Mouse (Mus musculus): ENCODE data around the gene Dll3. TPM values are rescaled to one million over a fixed set of nuclear protein-coding genes. Genes with fewer than 3 reads are reported as not detected.

The Dll3 gene
- total RNA-seq, 2 experiments from 2014 or later, result 6.9 to 8.1 TPM

GRCm38 (mm10) chr7:28311151-28311925, 9.3 kb upstream of the Dll3 start:
- DNase-seq, result no peak
- intact Hi-C loops (cut with DNase I), result no loop called here

GRCm38 (mm10) chr7:28309737-28310136, 7.7 kb upstream of the Dll3 start:
- peak; percentile 73 for DNase-seq
- intact Hi-C loops (cut with DNase I), result loop anchor here (10.0 kb wide), 1 partner anchor 125 kb away; no protein-coding TSS in a partner anchor

DNA sequence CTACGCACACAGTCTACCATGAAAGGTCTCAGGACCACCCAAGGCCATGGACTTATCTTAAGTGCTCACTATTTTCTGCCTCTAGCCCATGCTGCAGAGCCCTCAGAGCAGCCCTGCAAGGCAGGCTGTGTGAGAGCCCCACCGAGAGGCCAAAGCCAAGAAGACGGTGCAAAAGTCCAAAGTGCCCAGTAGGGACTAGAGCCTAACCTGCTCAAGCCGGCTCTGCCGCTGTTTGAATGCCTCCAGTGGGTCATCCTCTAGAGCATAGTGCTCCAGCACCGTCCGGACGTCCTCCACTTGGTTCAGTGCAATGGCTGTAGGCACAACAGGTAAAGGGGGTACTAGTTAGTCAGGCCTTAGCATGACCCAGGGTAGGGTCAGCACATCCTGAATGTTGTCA, 4.2 kb upstream of the Dll3 start:
- DNase-seq, result no peak
- intact Hi-C loops (cut with DNase I), result loop anchor here (10.0 kb wide), 1 partner anchor 121 kb away; no protein-coding TSS in a partner anchor

DNA sequence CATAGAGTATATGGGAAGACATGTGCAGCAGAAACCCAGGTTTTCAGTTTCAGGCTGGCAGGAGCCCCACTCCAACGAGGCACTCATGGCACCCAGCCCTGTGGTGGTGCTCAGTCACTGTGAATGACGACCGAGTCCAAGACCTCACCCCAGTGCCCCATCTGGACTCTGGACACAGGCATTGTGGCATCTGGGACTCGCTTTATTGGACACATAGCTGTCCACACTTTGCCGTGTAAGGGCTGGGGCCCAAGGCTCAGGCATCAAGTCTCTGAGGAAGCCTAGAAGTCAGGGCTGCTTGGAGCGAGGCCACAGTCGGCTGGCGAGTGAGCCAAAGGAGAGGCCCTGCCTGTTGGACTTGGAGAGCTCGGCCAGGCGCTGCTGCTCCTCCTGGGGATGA, 3.6 kb upstream of the Dll3 start:
- intact Hi-C loops (cut with DNase I), result loop anchor here (10.0 kb wide), 1 partner anchor 121 kb away; no protein-coding TSS in a partner anchor
- DNase-seq, result peak; percentile 84

GRCm38 (mm10) chr7:28298837-28299625, 3.0 kb downstream of the Dll3 start:
- DNase-seq, result peak; percentile 52
- intact Hi-C loops (cut with DNase I), result no loop called here

GRCm38 (mm10) chr7:28294481-28294880, 7.6 kb downstream of the Dll3 start:
- DNase-seq, result peak; percentile 88
- intact Hi-C loops (cut with DNase I), result no loop called here

DNA sequence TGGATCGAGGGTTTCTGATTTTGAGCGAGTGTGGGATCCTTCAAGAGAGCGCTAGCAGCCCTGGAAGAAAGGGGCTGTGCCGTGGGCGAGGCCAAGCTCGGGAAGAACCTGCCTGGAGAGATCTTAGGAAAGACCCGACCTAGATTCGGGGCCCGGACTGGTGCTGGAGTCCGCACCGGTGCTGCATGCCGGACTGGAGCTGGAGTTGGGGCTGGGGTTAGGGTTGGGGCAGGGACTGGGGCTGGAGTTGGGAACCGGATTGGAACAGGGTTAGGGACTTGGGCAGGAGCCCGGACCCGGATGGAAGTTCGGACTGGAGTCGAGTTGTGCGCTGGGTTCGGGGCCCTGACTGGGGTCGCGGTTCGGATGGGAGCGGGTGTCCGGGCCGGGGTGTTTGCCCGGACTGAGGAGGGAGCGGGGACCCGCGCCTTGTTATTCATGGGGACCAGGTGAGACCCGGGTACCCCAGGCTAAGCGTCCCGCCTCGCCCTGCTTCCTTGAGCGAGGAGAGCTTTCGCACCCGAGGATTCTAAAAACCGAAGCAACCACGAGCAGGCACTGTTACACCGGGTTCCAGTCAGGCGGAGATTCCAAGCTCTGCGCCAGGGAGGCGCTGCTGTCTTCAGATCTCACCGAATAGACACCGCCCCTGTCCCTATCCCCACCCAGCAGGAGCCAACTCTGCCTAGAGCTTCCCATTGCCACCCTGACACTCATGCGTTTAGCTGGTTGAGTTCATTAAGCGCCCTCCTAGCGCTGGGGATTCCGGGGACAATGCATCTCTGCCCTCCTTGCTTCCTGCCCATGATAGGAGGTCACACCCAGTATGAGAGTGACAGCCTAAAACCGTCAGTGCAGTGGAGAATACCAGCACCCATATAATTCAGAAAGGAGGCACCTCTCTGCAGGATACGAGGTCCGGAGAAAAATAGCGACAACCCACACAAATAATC, 11.1 kb downstream of the Dll3 start, which contains the start of gene Selenov:
Gene Selenov, minus strand, starts transcription at position 549 of the 953 bp plus-strand sequence.
- intact Hi-C loops (cut with DNase I), result no loop called here
- DNase-seq, result peak; percentile 72

DNA sequence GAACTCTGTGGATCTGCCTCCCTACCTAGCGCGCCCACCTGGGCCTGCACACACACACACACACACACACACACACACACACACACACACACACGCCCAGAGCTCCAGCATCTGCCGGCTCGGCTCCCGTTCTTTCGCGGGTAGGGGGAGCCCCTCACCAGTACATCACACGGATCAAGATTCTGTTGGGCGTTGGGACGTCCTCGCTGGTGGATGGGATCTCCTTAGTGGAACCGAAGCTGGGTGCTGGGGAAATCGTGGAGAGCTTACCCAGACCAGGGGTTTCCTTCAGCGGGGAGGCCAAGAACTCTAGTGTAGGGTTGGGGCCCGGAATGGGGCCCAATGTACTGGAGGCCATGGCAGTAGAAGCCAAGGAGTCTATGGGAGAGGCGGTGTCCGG, 11.9 kb downstream of the Dll3 start:
- intact Hi-C loops (cut with DNase I), result no loop called here
- peak; percentile 57 for DNase-seq

DNA sequence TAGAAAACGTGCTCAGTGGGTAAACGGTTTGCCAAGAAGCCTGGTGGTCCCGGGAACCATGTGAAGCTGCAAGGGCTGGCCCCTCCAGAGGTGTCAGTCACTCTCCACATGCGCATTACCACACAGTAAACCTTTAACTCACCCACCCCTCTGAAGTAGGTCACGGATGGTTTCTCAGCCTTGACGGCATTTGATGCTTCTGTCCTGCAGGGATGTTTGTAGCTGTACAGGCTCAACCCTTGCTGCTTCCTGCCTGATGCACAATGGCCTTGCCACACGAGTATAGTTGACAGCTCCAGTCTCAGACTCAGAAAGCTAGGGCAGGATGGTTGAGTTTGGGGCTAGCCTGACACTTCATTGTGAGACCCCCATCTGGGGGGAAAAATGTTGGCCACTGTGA, 21.4 kb downstream of the Dll3 start:
- no peak for DNase-seq
- intact Hi-C loops (cut with DNase I), result no loop called here

GRCm38 (mm10) chr7:28278279-28278652, 23.8 kb downstream of the Dll3 start:
- intact Hi-C loops (cut with DNase I), result no loop called here
- no peak for DNase-seq

DNA sequence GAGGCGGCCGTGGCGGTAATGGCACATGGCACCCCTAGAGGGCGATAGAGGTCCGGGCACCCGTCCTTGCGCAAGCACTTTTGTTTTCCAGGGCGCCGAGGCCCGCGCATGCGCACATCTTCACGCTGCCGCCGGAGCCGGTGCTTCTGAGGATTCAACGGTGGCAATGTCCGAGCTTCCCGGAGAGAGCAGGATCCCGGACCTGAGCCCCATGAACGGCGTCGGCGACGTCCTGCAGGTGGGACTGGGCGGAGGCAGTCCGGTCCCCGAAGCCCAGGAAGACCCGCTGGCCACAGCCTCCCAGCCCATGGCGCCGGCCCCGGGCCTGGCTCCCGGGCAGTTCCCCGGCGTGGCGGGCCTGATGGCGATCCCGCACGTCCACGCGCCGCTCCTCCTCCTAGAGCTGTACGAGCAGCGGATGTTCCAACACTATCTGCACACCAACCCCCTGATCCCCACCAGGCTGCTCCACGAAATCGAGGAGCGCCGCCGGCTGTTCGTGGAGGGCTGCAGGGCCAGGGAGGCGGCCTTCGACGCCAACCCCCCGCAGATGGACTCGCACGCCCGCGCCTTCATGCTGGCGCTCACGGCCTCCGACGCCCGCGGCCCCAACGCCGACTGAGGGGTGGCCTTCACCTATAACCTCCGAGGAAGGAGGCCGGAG, 24.3 kb downstream of the Dll3 start, which contains the start of gene Eid2b:
Gene Eid2b, plus strand, starts transcription at position 125 of the 664 bp plus-strand sequence.
- peak; percentile 97 for DNase-seq

GRCm38 (mm10) chr7:28277237-28277614, 24.8 kb downstream of the Dll3 start:
- intact Hi-C loops (cut with DNase I), result no loop called here
- DNase-seq, result no peak

More for the DNA sequence above, 24.3 kb downstream of the Dll3 start, which contains the start of gene Eid2b:
- intact Hi-C loops (cut with DNase I), result no loop called here

DNA sequence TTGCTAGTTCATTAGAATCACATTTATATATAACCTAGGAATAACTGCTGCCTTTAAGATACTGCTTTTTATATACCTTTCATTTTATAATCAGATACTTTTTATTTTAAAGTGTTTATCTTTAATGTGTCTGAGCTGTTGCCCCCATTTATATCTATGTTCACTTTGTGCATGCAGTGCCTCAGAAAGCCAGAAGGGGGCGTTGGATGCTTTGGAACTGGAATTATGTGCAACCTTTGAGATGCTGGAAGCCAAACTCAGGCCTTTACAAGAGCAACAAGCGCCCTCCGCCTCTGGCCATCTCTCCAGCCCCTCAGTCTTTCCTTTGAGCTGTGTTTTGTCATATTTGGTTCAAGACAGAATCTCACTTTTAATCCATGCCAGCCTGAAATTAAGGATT, 30.3 kb downstream of the Dll3 start:
- intact Hi-C loops (cut with DNase I), result no loop called here
- DNase-seq, result no peak

DNA sequence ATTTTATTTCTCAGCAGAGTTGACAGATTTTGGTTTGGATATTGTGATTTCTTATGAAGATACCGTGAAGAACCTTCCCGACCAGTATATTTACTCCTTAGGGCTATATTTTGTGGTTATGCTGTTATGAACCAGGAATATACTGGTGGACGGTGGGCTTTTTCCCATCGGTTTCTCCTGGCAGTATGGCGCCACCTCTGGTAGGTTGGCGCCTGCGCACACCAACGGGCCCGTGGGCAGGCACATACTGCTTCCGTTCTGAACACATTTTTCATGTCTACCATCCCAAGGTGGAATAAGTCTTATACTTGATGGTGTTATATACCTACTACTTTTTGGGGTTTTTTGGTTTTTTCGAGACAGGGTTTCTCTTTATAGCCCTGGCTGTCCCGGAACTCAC, 32.7 kb downstream of the Dll3 start:
- intact Hi-C loops (cut with DNase I), result no loop called here
- peak; percentile 18 for DNase-seq

DNA sequence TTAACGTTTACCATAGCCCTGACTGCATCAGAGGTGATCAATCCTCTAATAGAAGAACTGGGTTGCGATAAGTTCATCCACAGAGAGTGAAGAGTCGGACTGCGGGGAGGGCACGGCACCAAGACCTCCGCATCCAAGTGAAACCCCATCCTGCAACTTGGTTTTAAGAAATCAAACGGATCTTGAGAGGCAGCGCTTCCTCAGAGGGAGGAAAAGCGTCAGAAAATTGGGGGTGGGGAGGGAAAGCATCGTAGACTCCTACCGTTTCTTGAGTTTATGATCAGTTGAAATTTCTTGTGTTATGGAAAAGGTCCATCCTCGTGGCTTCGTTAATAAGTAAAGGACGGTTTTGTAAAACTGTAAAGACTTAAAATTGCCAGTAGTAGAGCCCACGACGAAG, 33.5 kb downstream of the Dll3 start:
- intact Hi-C loops (cut with DNase I), result no loop called here
- DNase-seq, result no peak

DNA sequence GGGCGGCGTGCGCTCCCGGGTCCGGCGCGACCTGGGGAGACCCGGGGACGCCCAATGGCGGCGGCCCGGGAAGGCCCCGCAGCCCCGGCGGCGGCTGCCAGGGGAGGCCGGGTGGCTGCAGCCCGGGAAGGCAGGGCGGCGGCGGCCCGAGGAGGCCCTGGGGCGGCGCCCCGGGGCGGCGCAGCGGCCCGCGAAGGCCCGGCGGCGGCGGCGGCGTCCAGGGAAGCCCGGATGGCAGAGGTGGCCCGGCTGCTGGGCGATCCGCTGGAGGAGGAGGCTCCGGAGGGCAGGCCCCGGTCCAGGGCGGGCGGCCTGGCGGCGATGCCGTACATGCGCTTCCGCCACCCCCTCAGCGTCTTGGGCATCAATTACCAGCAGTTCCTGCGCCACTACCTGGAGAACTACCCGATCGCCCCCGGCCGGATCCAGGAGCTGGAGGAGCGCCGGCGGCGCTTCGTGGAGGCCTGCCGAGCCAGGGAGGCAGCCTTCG, 34.0 kb downstream of the Dll3 start:
- intact Hi-C loops (cut with DNase I), result no loop called here
- DNase-seq, result peak; percentile 59

DNA sequence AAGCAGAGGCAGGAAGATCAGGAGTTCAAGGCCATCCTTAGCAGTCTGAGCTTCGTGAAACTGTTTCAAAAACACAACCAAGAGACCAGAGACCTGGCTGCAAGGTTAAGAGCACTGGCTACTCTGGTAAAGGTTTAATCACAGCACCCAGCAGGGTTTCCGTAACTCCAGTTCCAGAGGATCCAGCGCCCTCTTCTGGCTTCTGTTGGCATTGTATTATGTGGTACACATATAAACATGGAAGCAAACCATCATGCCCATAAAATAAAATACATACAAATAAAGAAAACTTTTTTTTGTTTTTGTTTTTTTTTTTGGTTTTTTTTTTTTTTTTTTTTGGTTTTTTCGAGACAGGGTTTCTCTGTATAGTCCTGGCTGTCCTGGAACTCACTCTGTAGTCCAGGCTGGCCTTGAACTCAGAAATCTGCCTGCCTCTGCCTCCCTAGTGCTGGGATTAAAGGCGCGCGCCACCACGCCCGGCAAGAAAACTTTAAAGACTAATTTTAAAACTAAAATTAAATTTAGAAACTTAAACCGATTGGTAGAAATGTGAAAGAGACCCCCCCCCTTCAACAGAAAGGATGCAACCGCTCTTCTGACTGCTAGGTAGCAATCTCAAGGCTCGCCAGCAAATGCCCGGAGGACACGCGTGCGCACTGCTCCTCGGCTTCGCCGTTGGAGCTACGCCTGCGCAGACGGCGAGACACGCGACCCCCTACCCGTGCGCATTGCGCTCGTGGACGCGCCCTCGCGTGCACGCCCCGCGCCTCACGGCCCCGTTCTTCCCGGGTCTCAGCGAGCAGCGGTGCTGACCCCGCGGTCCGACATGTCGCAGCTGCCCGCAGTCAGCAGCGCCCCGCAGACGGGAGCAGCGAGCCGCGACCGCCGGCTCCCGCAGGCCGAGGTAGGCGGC, 34.7 kb downstream of the Dll3 start, which contains the start of gene Eid2:
Gene Eid2, plus strand, starts transcription at position 753 of the 913 bp plus-strand sequence.
- intact Hi-C loops (cut with DNase I), result no loop called here
- DNase-seq, result peak; percentile 95

DNA sequence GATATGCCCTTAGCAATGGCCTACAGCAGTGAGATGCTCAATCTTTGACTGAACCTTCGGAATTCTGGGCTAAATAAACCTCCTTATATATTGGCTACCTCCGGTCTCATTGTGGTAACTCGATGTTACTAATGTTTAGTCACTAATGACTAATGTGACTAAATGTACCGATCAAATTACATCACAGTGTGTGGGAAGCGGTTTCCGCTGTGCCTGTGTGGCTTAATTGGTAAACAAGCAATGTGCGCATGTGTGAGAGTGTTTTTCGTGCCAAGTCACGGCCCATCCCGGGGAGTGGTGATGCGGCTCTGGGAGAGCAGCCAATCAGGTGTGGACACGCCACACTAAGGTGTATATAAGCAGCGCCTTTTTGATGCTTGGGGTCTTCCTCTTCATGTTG, 36.6 kb downstream of the Dll3 start:
- intact Hi-C loops (cut with DNase I), result no loop called here
- no peak for DNase-seq

DNA sequence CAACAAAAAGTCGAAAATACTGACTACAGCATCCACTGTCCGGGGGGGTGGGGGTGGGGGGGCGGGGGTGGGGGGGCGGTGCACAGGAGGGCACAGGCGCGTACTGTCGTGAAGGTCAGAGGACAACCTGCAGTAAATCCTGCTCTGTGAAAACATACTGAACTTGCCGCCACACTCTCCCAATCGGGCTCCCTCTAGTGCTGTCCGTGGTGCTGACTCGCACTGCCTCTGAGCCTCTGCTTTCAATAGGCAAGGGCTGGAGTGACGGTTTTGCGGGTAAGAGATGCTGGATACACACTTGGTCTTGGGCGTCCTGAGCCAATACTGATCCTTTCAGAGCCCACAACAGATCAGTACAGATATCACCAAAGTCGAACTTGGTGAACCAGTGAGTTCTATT, 38.3 kb downstream of the Dll3 start:
- intact Hi-C loops (cut with DNase I), result no loop called here
- DNase-seq, result peak; percentile 46
